Mouse (Mus musculus): Measurements from ENCODE around the gene Dnajc8.
"Not testable (repeated sequence)": the region's sequence is repeated elsewhere in the genome, so short reads cannot be mapped to it uniquely, and the experiment has no call there.

Dnajc8 gene

GRCm38 (mm10) chr4:132567361-132567779 lies 32.0 kb downstream of the Dnajc8 start:
- DNase-seq (ENCODE audit: low read depth), result no peak

GRCm38 (mm10) chr4:132569115-132569514 lies 33.8 kb downstream of the Dnajc8 start:
- no peak for DNase-seq (ENCODE audit: low read depth)

- DNase-seq (ENCODE audit: low read depth), result no peak
These were observed 35.8 kb downstream of the Dnajc8 start for GRCm38 (mm10) chr4:132571190-132571589.

GRCm38 (mm10) chr4:132573327-132573726 lies 38.0 kb downstream of the Dnajc8 start:
- DNase-seq (ENCODE audit: low read depth), result no peak

- no peak for DNase-seq (ENCODE audit: low read depth)
These were observed 39.5 kb downstream of the Dnajc8 start for GRCm38 (mm10) chr4:132574809-132575347.

- no peak for DNase-seq (ENCODE audit: low read depth)
These were observed 48.4 kb downstream of the Dnajc8 start for GRCm38 (mm10) chr4:132583781-132584180.

GRCm38 (mm10) chr4:132584975-132585374 lies 49.6 kb downstream of the Dnajc8 start:
- no peak for DNase-seq (ENCODE audit: low read depth)

GRCm38 (mm10) chr4:132586282-132586681 lies 50.9 kb downstream of the Dnajc8 start:
- DNase-seq (ENCODE audit: low read depth), result no peak

- DNase-seq (ENCODE audit: low read depth), result peak; percentile 50
These were observed 53.2 kb downstream of the Dnajc8 start for GRCm38 (mm10) chr4:132588512-132588911.

GRCm38 (mm10) chr4:132590642-132591041 lies 55.3 kb downstream of the Dnajc8 start:
- DNase-seq (ENCODE audit: low read depth), result no peak

GRCm38 (mm10) chr4:132592958-132593357 lies 57.6 kb downstream of the Dnajc8 start:
- DNase-seq (ENCODE audit: low read depth), result peak; percentile 82

GRCm38 (mm10) chr4:132594191-132594590 lies 58.8 kb downstream of the Dnajc8 start:
- DNase-seq (ENCODE audit: low read depth), result no peak

GRCm38 (mm10) chr4:132598861-132599260 lies 63.5 kb downstream of the Dnajc8 start:
- DNase-seq (ENCODE audit: low read depth), result no peak

- no peak for DNase-seq (ENCODE audit: low read depth)
These were observed 64.4 kb downstream of the Dnajc8 start for GRCm38 (mm10) chr4:132599764-132600163.

- no peak for DNase-seq (ENCODE audit: low read depth)
These were observed 65.1 kb downstream of the Dnajc8 start for GRCm38 (mm10) chr4:132600465-132600864.

GRCm38 (mm10) chr4:132601242-132601641 lies 65.9 kb downstream of the Dnajc8 start:
- not testable (repeated sequence) for DNase-seq (ENCODE audit: low read depth)
